Mouse (Mus musculus) neural tube, embryonic 10.5 days (tissue): ENCODE results near the gene Tent4a.
A peak's percentile ranks its signal among the peaks of the same experiment; 100 is the strongest.

Experiments
- DNase-seq: peaks from one replicate; pipeline ENCODE4 v3.0.0-alpha.2; 2017; ENCODE audit warnings: low spot score; ENCODE audit errors: extremely low spot score

Gene Tent4a

GRCm38 (mm10) chr13:69547488-69548180 is 13.2 kb upstream of the Tent4a start:
- no peak for DNase-seq

GRCm38 (mm10) chr13:69545019-69545418 is 10.6 kb upstream of the Tent4a start:
- DNase-seq: peak; percentile 70

- DNase-seq: no peak
Measured at GRCm38 (mm10) chr13:69543595-69543994, 9.2 kb upstream of the Tent4a start.

GRCm38 (mm10) chr13:69542571-69543352 is 8.3 kb upstream of the Tent4a start:
- DNase-seq: no peak

- no peak for DNase-seq
Measured at GRCm38 (mm10) chr13:69541776-69542175, 7.4 kb upstream of the Tent4a start.

GRCm38 (mm10) chr13:69541209-69541608 is 6.8 kb upstream of the Tent4a start:
- DNase-seq: no peak

GRCm38 (mm10) chr13:69538327-69538726 is 3.9 kb upstream of the Tent4a start:
- no peak for DNase-seq

GRCm38 (mm10) chr13:69537366-69537765 is 2.9 kb upstream of the Tent4a start:
- DNase-seq: no peak

- DNase-seq: no peak
Measured at GRCm38 (mm10) chr13:69536021-69536420, 1.6 kb upstream of the Tent4a start.

GRCm38 (mm10) chr13:69534654-69535551 is 486 bp upstream of the Tent4a start:
- DNase-seq: peak; percentile 99

- DNase-seq: peak; percentile 59
Measured at GRCm38 (mm10) chr13:69533405-69534333, 748 bp downstream of the Tent4a start, which contains the start of gene Nsun2. Gene Nsun2 (plus strand): TSS chr13:69533746.

GRCm38 (mm10) chr13:69532893-69533404 is 1.5 kb downstream of the Tent4a start:
- no peak for DNase-seq

GRCm38 (mm10) chr13:69532101-69532892 is 2.1 kb downstream of the Tent4a start:
- DNase-seq: no peak

- DNase-seq: no peak
Measured at GRCm38 (mm10) chr13:69531431-69531830, 3.0 kb downstream of the Tent4a start.

GRCm38 (mm10) chr13:69530951-69531350 is 3.5 kb downstream of the Tent4a start:
- no peak for DNase-seq

GRCm38 (mm10) chr13:69530156-69530555 is 4.3 kb downstream of the Tent4a start:
- no peak for DNase-seq

GRCm38 (mm10) chr13:69528531-69528930 is 5.9 kb downstream of the Tent4a start:
- DNase-seq: no peak

- no peak for DNase-seq
Measured at GRCm38 (mm10) chr13:69525867-69526266, 8.6 kb downstream of the Tent4a start.

- no peak for DNase-seq
Measured at GRCm38 (mm10) chr13:69524158-69524530, 10.3 kb downstream of the Tent4a start.
